Mouse (Mus musculus): ENCODE data around the gene Hoxc9.

- TF ChIP-seq MAFK (IDR thresholded peaks at IDR 0.05; ENCODE audit: insufficient read depth, low read depth, low read length) (no peak), CHD2 (IDR thresholded peaks at IDR 0.05; ENCODE audit: low read depth, low read length) (no peak), HCFC1 (IDR thresholded peaks at IDR 0.05; ENCODE audit: borderline replicate concordance, insufficient read depth, low read length) (no peak), ZC3H11A (IDR thresholded peaks at IDR 0.05; ENCODE audit: borderline replicate concordance, low read depth, low read length) (no peak)
Observed at GRCm38 (mm10) chr15:103027266-103028235, 51.3 kb downstream of the Hoxc9 start.

All from ES-E14 (cell line).